Mouse (Mus musculus): Measurements from ENCODE around the gene Lsamp.

Gene Lsamp

GRCm38 (mm10) chr16:41551851-41552262 lies 1567.7 kb downstream of the Lsamp start:
- no peak for DNase-seq (ENCODE audit: low spot score)

DNA sequence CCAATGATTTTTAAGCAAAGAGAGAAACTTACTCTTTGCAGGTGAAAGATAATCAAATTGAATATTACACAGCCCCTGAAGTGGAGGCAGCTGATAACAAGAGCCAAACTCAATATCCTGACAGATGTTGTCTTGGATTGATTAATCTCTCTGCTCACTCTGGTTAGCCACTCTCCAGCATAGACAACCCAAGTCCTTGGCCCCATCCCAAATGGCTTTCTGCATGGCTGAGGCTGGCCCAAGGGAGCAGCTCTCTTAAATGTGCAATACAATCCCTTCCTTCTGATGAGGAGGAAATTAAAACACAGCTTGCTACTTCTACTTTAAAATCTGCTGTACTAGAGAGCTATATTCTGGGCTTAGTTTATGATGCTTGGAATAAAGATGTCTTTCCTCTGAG lies 1572.9 kb downstream of the Lsamp start:
- DNase-seq (ENCODE audit: low spot score) = no peak

- no peak for DNase-seq (ENCODE audit: low spot score)
These were observed 1581.1 kb downstream of the Lsamp start for GRCm38 (mm10) chr16:41565233-41565632.

GRCm38 (mm10) chr16:41588675-41589301 lies 1604.6 kb downstream of the Lsamp start:
- no peak for DNase-seq (ENCODE audit: low spot score)

DNA sequence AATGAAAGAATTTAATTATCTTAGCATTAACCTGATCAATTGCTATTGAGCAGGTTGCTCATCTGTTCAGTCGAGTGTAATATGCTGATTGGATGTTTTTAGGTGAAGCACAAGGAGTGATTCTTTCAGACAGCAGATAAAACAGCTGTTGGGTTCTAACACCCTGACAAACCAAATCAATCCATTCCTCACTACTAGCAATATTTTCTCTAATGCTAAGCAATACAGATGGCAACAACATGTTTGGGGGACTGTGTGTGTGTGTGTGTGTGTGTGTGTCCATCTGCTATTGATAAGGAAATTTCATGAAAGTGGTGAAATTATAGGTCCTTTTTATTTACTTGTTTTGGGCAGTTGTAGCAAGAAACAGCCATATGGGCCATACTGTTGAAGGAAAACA lies 1628.1 kb downstream of the Lsamp start:
- no peak for DNase-seq (ENCODE audit: low spot score)

DNA sequence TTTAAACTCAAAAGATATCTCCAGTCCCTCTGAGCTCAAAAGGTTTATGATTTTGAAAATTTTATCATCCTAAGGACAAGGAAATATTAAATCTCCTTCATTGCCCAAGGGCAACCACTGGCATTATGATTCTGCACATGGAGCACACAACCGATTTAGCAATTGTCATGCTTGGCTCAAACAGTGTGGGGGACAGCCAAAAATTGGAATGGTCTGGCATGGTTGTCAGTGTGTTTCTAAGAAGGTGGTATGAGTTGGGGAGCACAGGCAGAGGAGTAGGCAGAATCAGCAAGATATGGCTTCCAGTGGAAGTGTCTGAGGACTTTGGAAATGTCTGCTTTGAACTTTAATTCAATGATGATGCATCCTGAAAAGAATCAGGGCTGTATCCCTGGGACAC lies 1639.7 kb downstream of the Lsamp start:
- DNase-seq (ENCODE audit: low spot score) = no peak

DNA sequence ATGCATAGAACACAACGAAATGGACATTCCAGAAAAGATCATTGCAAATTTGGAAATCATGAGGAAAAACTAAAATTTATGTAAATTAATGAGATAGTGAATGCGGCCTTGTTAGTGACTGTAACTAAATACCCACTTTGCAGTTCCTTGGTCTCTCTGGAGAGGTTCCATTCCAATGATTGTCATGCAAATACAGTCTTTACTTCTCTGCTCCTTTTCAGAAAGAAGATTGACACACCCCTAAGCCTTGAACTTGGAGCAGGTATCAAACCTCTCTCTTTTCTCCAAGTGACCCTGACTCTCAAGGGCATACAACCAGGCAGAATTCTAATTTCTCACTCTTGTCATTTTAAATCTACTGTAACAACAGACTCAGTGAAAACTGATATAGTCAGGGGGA lies 1649.7 kb downstream of the Lsamp start:
- DNase-seq (ENCODE audit: low spot score) = no peak

GRCm38 (mm10) chr16:41640876-41641275 lies 1656.7 kb downstream of the Lsamp start:
- DNase-seq (ENCODE audit: low spot score) = no peak

- DNase-seq (ENCODE audit: low spot score) = no peak
These were observed 1669.1 kb downstream of the Lsamp start for GRCm38 (mm10) chr16:41653261-41653660.

GRCm38 (mm10) chr16:41674316-41675038 lies 1690.3 kb downstream of the Lsamp start:
- DNase-seq (ENCODE audit: low spot score) = no peak

- no peak for DNase-seq (ENCODE audit: low spot score)
These were observed 1691.6 kb downstream of the Lsamp start for GRCm38 (mm10) chr16:41675774-41676173.

DNA sequence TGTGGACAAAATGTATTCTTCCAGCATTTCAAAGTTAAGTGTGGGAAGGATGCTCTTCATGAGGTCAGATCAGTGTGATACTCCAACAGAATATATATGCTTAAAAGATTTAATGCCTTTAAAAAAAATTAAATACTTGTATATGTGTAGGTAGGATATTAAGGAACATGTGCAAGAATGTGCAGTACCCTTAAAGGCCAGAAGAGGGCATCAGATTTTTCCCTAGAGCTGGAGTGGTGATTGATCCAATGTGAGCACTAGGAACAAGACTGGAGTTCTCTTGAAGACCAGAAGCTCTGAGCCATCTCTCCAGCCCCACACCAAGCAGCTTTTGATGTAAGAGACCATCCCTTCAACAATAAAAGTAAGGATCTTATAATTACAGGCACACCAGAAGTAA lies 1708.3 kb downstream of the Lsamp start:
- DNase-seq (ENCODE audit: low spot score) = peak; percentile 44

DNA sequence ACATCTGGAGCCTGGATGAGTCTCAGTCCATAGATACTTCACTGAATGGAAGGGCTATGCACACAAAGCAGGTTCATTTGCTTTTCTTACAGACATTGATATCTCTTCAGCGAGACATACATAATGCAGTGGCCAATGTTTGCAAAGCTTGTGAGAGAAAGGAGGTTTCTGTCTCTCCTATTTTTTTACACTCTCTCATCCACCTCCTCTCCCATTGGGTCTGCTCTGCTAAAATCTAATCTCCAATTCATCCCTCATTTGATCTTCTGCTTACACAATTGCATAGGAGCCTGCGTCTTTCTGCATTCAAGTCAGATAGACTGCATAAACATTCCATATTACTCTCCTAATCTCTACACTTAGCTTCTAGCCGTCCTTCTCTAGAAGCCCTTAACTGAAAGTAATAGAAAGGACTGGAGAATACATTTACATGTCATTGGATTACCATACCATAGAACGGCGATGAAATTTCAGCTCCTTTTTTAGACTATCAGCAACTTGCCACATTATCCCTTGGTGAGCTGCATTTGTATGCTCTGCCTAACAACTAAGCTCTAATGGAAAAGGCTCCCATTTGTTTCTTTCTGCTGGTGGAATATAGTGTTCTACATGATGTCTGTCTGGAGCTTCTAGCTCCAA lies 1717.7 kb downstream of the Lsamp start:
- DNase-seq (ENCODE audit: low spot score) = no peak

DNA sequence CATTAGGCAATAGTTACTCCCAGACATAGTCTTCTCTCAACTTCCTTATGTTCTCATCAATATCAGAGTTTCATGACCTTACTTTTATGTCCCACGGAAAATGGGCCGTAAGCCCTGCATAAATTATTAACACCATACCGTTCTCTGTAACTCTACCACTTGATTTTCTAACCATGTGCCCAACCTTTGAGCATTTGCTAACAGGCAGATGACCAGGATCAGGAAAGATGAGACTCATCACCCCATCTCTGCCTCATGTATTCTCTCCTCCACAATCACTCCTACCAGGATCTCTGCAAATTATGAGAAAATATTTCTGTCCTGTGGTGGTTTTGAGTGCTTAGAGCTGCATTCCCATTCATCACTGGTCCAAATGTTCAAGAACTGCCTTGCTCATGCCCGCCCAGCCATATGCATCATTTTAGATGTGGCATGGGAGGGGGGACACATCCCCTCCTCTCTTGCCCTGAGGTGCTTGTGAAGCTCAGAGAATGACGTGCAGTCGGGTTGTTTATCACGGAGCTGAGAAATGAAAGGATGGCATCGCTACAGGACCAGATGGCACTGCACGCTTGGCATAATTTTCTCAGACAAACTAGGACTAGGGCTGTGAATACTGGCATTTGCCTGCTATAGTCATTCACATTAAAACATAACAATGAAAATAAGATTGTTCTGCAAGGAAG lies 1744.9 kb downstream of the Lsamp start:
- DNase-seq (ENCODE audit: low spot score) = no peak

- no peak for DNase-seq (ENCODE audit: low spot score)
These were observed 1745.8 kb downstream of the Lsamp start for GRCm38 (mm10) chr16:41729911-41730310.

DNA sequence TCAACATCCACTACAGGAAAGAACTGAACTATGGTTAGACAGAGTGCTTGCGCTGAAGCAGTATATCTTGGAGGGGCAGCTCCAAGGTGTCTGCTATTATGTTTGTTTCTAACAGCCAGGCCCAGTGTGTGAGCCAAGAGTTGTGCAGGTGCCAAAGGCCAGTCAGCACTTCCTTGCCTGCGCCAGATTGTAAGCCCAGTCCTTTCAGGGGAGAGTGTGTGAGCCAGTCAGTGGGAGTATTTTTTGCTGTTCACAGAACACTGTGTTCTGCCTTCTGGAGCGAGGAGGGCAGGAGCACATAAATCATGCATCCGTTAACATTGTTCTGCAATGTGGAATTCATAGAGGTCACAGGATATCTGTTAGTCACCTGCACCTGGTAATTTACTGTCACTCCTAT lies 1760.9 kb downstream of the Lsamp start:
- peak; percentile 69 for DNase-seq (ENCODE audit: low spot score)

- DNase-seq (ENCODE audit: low spot score) = no peak
These were observed 1762.2 kb downstream of the Lsamp start for GRCm38 (mm10) chr16:41746235-41746911.

DNA sequence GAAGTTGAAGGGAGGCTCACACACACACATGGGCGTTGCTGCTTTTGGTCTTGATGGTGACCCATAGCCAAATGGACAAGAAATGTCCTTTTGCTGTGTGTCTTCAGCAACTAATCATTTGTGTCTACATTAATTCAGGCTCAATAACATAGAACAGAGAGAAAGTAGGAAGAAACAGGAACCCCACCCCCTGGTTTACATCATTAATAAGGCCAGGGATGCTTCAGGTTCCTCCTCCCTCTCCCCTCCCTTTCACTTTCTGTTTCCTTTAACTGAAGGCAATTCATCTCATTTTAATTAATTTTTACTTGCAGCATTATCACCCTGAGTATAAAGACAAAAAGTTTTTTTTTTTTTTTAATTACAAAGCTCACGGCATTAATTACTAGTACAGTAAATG lies 1763.7 kb downstream of the Lsamp start:
- DNase-seq (ENCODE audit: low spot score) = no peak

- no peak for DNase-seq (ENCODE audit: low spot score)
These were observed 1764.6 kb downstream of the Lsamp start for GRCm38 (mm10) chr16:41748759-41749158.

GRCm38 (mm10) chr16:41764285-41764684 lies 1780.1 kb downstream of the Lsamp start:
- no peak for DNase-seq (ENCODE audit: low spot score)

- DNase-seq (ENCODE audit: low spot score) = no peak
These were observed 1787.4 kb downstream of the Lsamp start for GRCm38 (mm10) chr16:41771427-41772125.

- DNase-seq (ENCODE audit: low spot score) = no peak
These were observed 1793.4 kb downstream of the Lsamp start for GRCm38 (mm10) chr16:41777586-41777985.

Data from testis, postnatal 10 days (tissue).